Comparison of ENCODE assay signal across 8 mouse cellular contexts in genomic region chr8:94781838-94782235, GRCm38 (mm10). TPM values are rescaled to one million over a fixed set of nuclear protein-coding genes. Genes with fewer than 3 reads are reported as not detected.
A peak's percentile ranks its signal among the peaks of the same experiment; 100 is the strongest.
DNase-seq lines count a peak whose midpoint lies in the region; ATAC-seq and TF ChIP-seq lines count a peak whose summit lies in the region.

No protein-coding gene starts in this region.

- ATAC-seq in liver, embryonic 13.5 days (ENCODE audit: low read depth), result no peak

- no peak for TF ChIP-seq CTCF in E14TG2a.4 (conservative IDR thresholded peaks at IDR 0.05; ENCODE audit: low read length)

- H3K9ac ChIP-seq in liver, embryonic 13.5 days, result peak overlapping the region; percentile 28; the same call in 1 of the 2 replicates

- no peak overlapping the region for H3K27ac ChIP-seq in liver, embryonic 13.5 days

- peak overlapping the region; percentile 56 for H3K4me3 ChIP-seq in E14TG2a.4 (replicated peaks; ENCODE audit: low read length)
- H3K4me3 ChIP-seq in liver, embryonic 13.5 days (replicated peaks), result no peak overlapping the region

- WGBS in liver, embryonic 13.5 days (ENCODE audit: insufficient replicate concordance), result 15% methylated on average over 11 of the region's 11 CpGs

- no peak overlapping the region; the same call in 1 of the 2 replicates for H3K4me2 ChIP-seq in liver, embryonic 13.5 days

- H3K9me3 ChIP-seq in E14TG2a.4 (ENCODE audit: low read length), result no peaks in the 10 kb centered on the region
- no peaks in the 10 kb centered on the region for H3K9me3 ChIP-seq in liver, embryonic 13.5 days (replicated peaks)

- H3K36me3 ChIP-seq in E14TG2a.4 (ENCODE audit: insufficient read depth, low read length), result no peaks in the 10 kb centered on the region
- no peaks in the 10 kb centered on the region for H3K36me3 ChIP-seq in liver, embryonic 13.5 days

- DNase-seq in cerebellum, adult 9-10 months, result peak; percentile 0
- DNase-seq in cerebellum, postnatal 10 days, result no peak
- DNase-seq in heart, postnatal 4 days, result peak; percentile 50
- no peak for DNase-seq in liver, embryonic 13.5 days
- DNase-seq in left cerebral cortex, adult 8-10 months (ENCODE audit: low spot score in 2 of 2), result no peak
- no peak for DNase-seq in left cerebral cortex, adult 11 months (ENCODE audit: low spot score)
- no peak for DNase-seq in adrenal gland, adult 2 months

- H3K27me3 ChIP-seq in E14TG2a.4 (ENCODE audit: insufficient read depth, low read length), result peaks cover 28% of the 10 kb centered on the region
- H3K27me3 ChIP-seq in liver, embryonic 13.5 days, result peaks cover 34% of the 10 kb centered on the region; the same call in 1 of the 2 replicates

- H3K4me1 ChIP-seq in E14TG2a.4 (replicated peaks; ENCODE audit: low read depth, low read length), result peaks cover 56% of the 10 kb centered on the region
- peaks cover 63% of the 10 kb centered on the region for H3K4me1 ChIP-seq in liver, embryonic 13.5 days (replicated peaks)

RNA-seq across cellular contexts. Expression of gene Cx3cl1, which starts 10.0 kb away (rescaled TPM):
- total RNA-seq in heart, postnatal 4 days (2021), result 1 to 10 TPM; 4.1 to 4.5 TPM
- 0.39 and 0.40 TPM in 2 replicates for polyA plus RNA-seq in liver, embryonic 13.5 days (2015; fragmentation: Nextera tagmentation; extraction: Ambion mirVana)
- total RNA-seq in left cerebral cortex, adult 8-10 months (2022), result 100 to 1,000 TPM; 417 to 480 (median 456) TPM
- total RNA-seq in adrenal gland, adult 2 months (2021), result 10 to 100 TPM; 29.3 to 48.2 TPM
- polyA plus RNA-seq in adrenal gland, adult 2 months (2012; rRNA removed), result 116 and 153 TPM in 2 replicates

RNA-seq across cellular contexts. Expression of gene Ccl17, which starts 28.4 kb away (rescaled TPM):
- total RNA-seq in heart, postnatal 4 days (2021), result under 1 TPM in 1 of 2 experiments, not detected in 1; 0.60 TPM
- polyA plus RNA-seq in liver, embryonic 13.5 days (2015; fragmentation: Nextera tagmentation; extraction: Ambion mirVana), result 0.36 and 0.48 TPM in 2 replicates
- total RNA-seq in left cerebral cortex, adult 8-10 months (2022), result 10 to 100 TPM in 1 of 4 experiments, 1 to 10 TPM in 3; 8.3 to 13.8 (median 9.6) TPM
- 1 to 10 TPM in 1 of 2 experiments, not detected in 1; 1.7 TPM for total RNA-seq in adrenal gland, adult 2 months (2021)
- 0.36 TPM in 1 of 2 replicates, not detected in the other for polyA plus RNA-seq in adrenal gland, adult 2 months (2012; rRNA removed)

RNA-seq across cellular contexts. Expression of gene Ccl22, which starts 36.4 kb away (rescaled TPM):
- not detected for total RNA-seq in heart, postnatal 4 days (2021)
- 0.24 and 0.27 TPM in 2 replicates for polyA plus RNA-seq in liver, embryonic 13.5 days (2015; fragmentation: Nextera tagmentation; extraction: Ambion mirVana)
- total RNA-seq in left cerebral cortex, adult 8-10 months (2022), result under 1 TPM in 3 of 4 experiments, not detected in 1; 0.22 to 0.72 (median 0.39) TPM
- not detected for total RNA-seq in adrenal gland, adult 2 months (2021)
- polyA plus RNA-seq in adrenal gland, adult 2 months (2012; rRNA removed), result 0.44 and 0.55 TPM in 2 replicates

RNA-seq across cellular contexts. Expression of gene Coq9, which starts 56.3 kb away (rescaled TPM):
- 100 to 1,000 TPM; 237 to 239 TPM for total RNA-seq in heart, postnatal 4 days (2021)
- 51.4 and 51.5 TPM in 2 replicates for polyA plus RNA-seq in liver, embryonic 13.5 days (2015; fragmentation: Nextera tagmentation; extraction: Ambion mirVana)
- 100 to 1,000 TPM in 1 of 4 experiments, 10 to 100 TPM in 3; 75.6 to 104 (median 90.6) TPM for total RNA-seq in left cerebral cortex, adult 8-10 months (2022)
- total RNA-seq in adrenal gland, adult 2 months (2021), result 100 to 1,000 TPM; 186 to 208 TPM
- 538 and 543 TPM in 2 replicates for polyA plus RNA-seq in adrenal gland, adult 2 months (2012; rRNA removed)

RNA-seq across cellular contexts. Expression of gene Ciapin1, which starts 56.3 kb away (rescaled TPM):
- total RNA-seq in heart, postnatal 4 days (2021), result 10 to 100 TPM; 84.5 to 91.1 TPM
- polyA plus RNA-seq in liver, embryonic 13.5 days (2015; fragmentation: Nextera tagmentation; extraction: Ambion mirVana), result 66.7 and 68.0 TPM in 2 replicates
- total RNA-seq in left cerebral cortex, adult 8-10 months (2022), result 10 to 100 TPM; 70.8 to 75.9 (median 72.0) TPM
- 100 to 1,000 TPM in 1 of 2 experiments, 10 to 100 TPM in 1; 81.5 to 123 TPM for total RNA-seq in adrenal gland, adult 2 months (2021)
- 118 and 146 TPM in 2 replicates for polyA plus RNA-seq in adrenal gland, adult 2 months (2012; rRNA removed)

Comparison
In these comparisons a context has a peak if more than half of its experiments do, and no peak if none do; other contexts are left out.
1. DNase-seq: peak in cerebellum, adult 9-10 months (single experiment) and heart, postnatal 4 days (single experiment); none in cerebellum, postnatal 10 days (0 of 2), liver, embryonic 13.5 days (single experiment), left cerebral cortex, adult 8-10 months (0 of 2), left cerebral cortex, adult 11 months (single experiment) and adrenal gland, adult 2 months (single experiment).
2. RNA of gene Cx3cl1, which starts 10.0 kb away (total RNA-seq): 417 to 480 TPM in left cerebral cortex, adult 8-10 months; 29.3 to 48.2 TPM in adrenal gland, adult 2 months and 4.1 to 4.5 TPM in heart, postnatal 4 days; every median in the first group is over 4 times any median in the second.